Mouse (Mus musculus): ENCODE data around the gene Cfap58.

- TF ChIP-seq CTCF (IDR thresholded peaks at IDR 0.05; ENCODE audit: control insufficient read depth, insufficient read depth, low read length) = no peak
- no peak for TF ChIP-seq POLR2A (IDR thresholded peaks at IDR 0.05; ENCODE audit: borderline replicate concordance, control insufficient read depth, low read depth, low read length)
These were observed 8.4 kb upstream of the Cfap58 start for GRCm38 (mm10) chr19:47929043-47929442.
